Mouse (Mus musculus) heart, postnatal 4 days (tissue): ENCODE measurements around the gene Tcf23. TPM values are rescaled to one million over a fixed set of nuclear protein-coding genes. Genes with fewer than 3 reads are reported as not detected.

Experiments
- DNase-seq: peaks from one replicate; pipeline ENCODE4 v3.0.0; 2021
- total RNA-seq, 2 experiments: library from RNA; stranded (reverse); gene quantifications; 2 replicates each; pipeline ENCODE4 v1.2.3; 2021

Tcf23 gene
- total RNA-seq: under 1 TPM; 0.23 to 0.26 TPM

DNA sequence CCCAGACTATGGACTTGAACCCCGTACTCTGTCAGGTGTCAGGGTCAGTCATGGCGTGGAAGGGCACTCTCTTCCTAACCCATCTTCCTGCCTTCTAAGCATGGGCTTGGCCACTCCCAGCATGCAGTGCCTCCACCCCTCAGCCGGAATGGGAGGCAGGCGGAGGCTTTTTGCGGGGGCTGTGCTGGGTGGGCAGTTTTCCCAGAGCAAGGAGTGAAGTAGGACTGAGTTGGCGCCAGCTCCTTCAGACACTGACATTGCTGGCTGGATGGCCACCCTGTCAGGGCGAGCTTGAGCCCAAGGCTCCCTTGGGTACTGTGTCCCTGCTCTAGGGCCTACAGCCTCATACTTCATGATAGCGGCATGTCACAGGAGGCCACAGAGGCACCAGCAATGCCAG is at the start of gene Tcf23:
Tcf23 (plus strand) TSS at position 247 of the 400 bp plus-strand sequence.
- DNase-seq: peak; percentile 72

DNA sequence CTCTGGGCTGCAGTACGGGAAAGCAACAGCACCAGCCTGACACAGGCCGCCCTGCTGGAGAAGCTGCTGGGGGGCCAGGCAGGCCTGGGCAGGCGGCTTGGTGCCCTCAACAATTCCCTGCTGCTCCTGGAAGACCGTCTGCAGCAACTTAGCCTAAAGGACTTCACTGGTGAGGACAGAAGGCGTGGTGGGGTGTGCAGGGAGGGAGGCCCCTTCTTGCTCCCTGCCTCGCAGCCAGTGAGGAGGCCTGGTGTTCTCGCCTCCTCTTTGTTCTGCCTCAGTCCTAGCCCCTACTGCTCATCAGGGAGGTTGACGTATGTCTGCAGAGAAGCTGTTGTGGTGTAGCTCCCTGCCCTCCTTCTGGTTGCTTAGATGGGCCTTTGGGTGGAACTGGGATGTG is 49.8 kb upstream of the Tcf23 start:
- no peak for DNase-seq

DNA sequence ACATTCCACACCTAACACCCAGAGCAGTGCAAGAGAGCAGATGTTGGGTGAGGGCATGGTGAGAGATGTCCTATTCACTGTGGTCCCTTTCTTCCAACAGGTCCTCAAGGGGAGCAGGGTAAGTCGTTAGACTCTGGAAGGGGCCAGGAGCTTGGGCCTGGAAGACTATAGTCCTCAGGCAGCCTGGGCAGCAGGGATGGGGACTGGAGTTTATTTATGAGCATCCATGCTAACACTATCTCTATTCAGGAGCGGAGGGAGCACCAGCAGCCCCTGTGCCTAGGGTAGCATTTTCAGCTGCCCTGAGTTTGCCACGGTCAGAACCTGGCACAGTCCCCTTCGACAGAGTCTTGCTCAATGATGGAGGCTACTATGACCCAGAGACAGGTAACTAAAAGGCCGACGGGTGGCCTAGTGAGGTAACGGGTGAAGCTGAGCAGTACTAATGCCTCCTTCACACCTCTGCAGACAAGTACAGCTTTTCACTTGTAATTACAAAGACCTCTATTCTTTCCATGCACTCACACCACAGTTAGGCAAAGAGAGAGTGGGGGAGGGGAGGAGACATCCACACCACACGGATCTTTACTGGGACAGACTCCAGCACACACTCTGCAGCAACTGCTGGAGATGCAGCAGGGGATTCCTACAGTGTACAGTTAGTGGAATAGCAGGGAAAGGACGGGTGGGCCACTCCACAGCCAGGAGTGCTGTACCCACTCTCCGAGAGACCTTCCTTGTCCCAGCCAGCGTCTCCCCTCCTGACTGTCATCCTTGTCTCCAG is 48.4 kb upstream of the Tcf23 start:
- no peak for DNase-seq

DNA sequence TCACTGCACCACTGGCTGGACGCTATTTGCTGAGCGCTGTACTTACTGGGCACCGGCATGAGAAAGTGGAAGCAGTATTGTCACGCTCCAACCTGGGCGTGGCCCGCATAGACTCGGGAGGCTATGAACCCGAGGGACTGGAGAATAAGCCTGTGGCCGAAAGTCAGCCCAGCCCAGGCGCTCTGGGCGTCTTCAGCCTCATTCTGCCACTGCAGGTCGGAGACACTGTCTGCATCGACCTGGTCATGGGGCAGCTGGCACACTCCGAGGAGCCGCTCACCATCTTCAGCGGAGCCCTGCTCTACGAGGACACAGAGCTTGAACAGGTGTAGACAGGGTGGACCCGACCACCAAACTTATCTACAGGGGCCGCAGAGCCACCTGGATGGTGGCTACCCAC is 47.8 kb upstream of the Tcf23 start:
- DNase-seq: no peak

DNA sequence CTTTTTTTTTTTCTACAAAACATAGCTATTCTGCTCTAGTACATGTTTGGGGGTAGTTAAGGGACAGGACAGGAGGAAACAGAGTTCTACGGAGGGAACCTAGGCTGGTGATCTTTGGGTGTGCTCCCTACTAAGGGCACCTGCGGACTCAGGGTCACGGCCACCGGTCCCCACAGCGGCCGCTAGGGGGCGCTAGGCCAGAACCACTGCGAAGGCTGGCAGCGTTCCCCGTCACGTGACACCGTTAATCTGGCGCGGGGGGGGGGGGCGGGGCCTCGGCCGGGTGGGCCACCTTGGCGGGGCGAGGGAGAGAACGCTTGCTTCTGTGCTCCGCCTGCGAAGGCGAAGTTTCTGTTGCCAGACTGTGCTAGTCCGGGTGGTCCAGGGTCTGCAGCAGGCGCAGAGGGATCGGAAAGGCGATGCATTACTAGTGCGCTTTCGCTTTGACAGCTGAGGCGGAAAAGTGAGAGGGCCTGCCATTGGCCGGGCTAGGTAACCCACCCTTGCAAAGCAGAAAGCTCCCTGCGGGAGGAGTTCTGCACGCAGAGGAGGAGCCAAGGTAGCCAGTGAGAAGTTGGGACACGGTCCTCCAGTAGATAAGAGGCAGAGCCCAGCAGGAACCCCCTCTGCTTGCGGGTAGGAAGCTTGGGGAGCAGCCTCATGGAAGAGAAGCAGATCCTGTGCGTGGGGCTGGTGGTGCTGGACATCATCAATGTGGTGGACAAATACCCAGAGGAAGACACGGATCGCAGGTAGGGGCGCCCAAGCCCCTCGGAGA is 47.0 kb upstream of the Tcf23 start, which contains the start of gene Khk:
Khk (plus strand) TSS at position 176 of the 778 bp plus-strand sequence.
- peak; percentile 96 for DNase-seq

DNA sequence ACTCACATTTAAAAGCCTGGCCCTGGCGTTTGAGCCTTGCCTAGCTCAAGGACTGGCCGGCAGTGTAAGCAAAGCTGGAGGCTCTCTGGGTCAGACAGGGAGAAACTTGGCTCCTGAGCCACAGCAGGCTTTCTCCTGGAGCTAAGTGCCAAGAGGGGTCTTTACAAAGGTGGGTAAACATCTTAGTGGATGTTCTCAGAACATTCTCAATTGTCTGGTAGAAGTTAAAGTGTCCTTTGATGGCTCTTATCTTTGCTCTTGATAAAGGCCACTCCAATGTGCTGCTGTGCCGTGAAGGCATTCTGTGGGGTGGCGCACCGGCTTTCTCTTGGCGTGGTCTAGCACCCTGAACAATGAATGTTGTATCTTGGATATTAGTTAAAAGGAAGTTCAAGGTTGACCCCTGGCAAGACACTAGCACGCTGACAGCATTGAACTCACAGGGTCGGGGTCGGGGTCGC is 45.9 kb upstream of the Tcf23 start:
- no peak for DNase-seq

DNA sequence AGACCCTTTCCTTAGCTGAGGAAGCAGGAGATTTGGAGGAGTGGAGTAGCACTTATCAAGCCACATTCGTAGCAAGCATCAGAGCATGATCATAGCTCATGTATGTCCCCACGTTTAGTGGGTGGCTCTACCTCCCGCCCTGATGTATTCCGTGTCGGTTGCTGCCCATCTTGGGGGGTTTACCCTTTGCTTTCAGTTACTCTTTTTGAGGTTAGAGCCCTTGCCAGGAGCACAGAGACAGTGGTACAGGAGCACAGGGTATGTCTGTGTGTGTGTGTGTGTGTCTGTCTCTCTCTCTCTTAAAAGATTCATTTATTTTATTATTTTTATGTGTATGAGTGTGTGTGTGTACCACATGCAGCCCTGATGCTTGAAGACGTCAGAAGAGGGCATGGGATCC is 45.3 kb upstream of the Tcf23 start:
- no peak for DNase-seq

DNA sequence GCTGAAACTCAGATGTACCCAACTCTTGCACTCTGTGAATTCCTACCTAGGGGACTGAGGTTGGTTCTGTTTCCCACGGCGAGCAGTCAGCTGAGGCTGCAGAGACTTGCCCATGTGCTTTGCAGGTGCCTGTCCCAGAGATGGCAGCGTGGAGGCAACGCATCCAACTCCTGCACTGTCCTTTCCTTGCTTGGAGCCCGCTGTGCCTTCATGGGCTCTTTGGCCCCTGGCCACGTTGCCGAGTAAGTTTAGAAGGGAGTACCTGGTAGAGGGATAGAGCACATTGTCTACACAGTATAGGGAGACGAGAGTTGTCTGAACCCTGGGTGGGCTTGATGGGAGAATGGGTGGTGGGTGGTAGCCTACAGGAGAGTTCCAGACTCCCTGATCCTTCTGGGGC is 43.8 kb upstream of the Tcf23 start:
- no peak for DNase-seq

DNA sequence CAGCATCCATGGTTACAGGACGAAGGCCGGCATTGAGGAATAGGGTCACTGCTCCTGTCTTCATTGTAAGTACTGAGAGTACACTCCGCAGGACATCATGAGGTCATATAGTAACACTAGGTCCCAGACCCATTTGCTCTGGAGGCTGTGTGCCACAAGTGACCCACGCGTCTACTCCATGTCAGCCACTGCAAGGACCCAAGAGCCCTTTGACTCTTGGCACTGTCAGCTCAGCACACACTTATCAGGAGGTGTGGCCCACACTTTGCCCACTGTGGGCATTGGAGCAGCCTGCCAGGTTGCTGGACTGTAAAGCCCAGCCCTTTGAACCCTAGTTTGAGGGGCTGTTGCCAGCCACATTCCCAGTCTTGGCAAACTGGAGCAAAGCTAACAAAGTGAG is 43.2 kb upstream of the Tcf23 start:
- no peak for DNase-seq

DNA sequence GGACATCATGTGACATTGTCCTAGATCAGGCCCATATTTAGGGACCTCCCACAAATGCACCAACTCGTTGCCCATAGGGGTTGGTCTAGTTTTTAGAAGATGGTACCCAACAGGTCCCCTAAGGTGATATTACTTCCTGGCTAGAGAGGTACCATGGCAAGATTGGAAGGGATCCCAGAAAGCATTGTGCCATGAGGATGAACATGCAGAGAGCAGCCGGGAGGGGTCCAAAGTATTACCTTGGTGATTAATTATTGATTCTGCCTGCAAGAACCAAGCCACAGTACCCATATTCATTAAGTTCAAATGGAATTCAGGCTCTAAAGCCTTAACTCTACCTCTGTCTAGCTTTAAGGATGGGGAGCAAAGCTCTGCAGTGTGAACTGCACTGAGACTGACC is 42.4 kb upstream of the Tcf23 start:
- no peak for DNase-seq

DNA sequence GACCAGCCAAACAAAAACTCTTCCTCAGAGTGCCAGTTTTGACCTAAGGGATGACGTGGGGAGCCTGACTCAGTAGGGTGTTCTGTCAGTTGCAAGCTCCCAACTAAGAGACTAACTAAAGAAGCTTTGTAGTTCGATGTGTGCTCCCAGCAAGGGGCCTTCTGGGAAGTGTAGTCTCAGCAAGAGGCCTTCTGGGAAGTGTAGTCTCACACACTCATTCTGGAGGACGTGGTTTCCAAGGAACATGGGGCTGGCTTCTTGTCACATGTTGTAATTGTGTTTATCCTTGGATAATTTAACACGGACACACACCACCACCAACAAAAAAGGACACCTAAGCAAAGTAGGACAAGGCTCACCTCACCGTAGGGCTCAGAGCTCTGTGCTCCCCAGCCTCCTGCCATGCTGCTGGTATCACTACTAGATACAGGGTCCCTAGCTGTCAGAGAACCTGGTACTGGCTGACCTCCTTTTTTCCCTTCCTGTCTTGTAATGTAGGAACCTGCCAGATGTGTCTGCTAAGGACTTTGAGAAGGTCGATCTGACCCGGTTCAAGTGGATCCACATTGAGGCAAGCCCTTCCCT is 40.4 kb upstream of the Tcf23 start:
- peak; percentile 27 for DNase-seq

DNA sequence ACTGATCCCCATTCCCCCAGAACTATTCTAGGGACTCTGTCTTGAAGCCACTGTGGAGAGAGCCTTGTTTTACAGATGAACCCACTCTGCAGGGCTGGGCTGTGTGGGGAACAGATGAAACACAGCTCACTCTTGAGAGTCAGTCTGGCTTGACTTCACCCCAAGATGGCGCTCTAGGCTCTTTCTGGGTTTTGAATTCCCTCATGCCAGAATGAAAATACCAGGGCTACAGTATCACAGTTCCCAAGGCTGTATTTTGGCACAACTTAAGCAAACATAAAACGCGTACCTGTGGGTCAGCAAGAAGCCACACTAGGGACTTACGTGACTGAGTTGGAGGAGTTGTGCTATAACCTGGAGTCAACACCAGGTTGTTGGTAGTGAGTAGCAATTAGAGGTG is 38.3 kb upstream of the Tcf23 start:
- DNase-seq: peak; percentile 89

DNA sequence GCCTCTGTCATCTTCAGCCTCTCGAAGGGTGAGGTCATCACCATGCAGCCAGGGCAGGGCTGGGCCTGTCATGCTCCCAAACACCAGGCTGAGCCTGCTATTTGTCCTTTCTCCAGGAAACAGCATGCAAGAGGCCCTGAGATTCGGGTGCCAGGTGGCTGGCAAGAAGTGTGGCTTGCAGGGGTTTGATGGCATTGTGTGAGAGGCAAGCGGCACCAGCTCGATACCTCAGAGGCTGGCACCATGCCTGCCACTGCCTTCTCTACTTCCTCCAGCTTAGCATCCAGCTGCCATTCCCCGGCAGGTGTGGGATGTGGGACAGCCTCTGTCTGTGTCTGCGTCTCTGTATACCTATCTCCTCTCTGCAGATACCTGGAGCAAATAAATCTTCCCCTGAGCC is 37.6 kb upstream of the Tcf23 start:
- no peak for DNase-seq

DNA sequence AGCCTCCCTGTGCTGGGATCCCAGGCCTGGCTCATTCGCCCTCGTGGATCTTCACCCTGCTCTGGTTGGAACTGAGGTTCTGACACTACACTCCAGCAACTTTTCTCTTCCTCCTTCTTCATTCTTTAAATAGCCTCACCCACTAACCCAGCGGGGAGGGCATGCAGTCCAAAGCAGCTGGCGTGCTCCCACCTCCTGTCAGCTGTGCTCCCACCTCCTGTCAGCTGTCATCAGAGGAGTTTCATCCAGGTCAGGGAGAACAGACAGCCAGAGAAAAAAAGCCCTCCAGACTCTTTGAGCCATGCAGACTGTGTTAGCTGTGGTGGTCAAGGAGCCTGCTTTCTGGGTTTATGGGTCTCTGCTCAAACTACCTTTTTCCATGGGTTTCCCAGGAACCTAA is 37.1 kb upstream of the Tcf23 start:
- no peak for DNase-seq

DNA sequence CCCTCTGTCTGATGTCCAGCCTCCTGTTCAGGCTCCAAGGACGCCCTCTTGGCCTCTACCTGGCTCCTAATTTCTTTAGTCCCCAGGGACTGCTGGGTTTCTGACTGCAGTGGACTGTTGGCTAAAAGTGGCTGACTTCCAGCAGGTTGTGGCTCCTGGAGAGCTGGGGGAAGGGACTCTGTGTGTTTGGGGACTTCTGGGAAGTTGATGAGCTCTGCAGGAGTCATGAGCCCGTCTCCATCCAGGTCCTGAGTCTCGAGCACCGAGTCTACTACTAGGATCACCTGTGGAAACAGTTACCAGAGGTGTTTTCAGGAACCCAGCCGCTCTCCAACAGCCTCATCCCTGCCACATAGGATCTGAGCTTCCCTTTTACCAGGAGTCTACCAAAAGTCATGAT is 34.8 kb upstream of the Tcf23 start:
- DNase-seq: no peak

DNA sequence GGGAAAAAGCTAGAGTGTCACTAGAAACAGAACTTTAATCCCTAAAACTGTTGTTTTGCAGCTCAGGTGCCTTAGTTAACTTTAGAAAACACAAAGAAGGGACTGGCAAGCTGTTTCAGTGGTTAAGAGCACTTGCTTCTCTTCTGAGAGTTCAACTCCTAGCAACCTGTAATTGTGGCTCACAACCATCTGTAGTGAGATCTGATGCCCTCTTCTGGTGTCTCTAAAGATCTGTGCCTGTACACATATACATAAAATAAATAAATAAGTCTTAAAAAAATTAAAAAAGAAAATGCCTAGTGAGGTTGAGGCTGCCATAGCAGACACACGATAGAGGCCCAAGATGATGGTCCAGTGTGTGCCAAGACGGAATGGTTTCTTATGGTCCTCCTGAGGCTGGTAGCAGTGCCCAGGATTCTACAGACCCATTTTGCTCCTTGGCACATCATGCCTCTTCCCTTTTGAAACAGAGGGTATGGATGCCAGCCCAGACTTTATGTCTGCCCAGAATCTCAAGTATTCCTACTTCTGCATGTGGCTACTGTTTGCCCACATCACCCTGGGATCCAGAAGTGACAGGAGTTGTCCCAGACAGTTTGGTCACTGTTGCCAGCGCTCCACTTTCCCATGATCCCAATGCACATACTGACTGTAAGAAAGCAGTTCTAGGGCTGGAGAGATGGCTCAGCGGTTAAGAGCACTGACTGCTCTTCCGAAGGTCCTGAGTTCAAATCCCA is 33.6 kb upstream of the Tcf23 start:
- DNase-seq: no peak

DNA sequence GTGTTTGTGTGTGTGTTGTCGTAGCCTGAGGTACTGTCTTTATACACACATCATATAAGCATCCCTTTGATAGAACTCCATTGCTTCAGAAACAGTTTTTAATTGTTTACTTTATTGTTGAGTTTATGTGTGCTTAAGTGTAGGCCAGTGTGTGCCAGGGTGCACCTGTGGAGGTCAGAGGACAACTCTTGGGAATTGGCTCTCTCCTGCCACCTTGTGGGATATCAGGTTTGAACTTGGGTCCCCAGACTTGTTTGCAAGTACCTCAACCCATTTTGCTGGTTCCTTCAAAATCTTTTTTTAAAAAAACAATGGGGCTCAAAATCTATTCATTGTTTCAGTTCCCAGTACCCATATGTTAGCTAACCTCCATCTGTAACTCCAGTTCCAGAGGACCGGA is 25.5 kb upstream of the Tcf23 start:
- no peak for DNase-seq

DNA sequence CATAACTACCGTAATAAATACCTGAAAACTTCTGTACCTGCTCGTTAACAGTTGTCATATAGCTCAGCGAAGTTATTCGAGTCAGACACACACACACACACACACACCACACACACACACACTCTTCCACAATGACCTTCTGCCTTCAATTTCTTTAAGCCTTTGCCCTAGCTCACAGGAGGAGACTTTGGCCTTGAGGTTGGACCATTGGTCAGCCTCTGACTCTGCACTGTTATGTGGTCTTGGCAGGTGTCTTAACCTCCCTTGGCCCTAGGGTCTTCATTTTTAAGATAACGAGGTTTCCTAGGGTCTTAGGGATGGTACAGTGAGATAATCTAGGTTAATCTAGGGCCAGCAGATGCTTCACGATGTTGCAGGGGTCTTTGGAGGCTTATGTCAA is 24.1 kb upstream of the Tcf23 start:
- DNase-seq: no peak

DNA sequence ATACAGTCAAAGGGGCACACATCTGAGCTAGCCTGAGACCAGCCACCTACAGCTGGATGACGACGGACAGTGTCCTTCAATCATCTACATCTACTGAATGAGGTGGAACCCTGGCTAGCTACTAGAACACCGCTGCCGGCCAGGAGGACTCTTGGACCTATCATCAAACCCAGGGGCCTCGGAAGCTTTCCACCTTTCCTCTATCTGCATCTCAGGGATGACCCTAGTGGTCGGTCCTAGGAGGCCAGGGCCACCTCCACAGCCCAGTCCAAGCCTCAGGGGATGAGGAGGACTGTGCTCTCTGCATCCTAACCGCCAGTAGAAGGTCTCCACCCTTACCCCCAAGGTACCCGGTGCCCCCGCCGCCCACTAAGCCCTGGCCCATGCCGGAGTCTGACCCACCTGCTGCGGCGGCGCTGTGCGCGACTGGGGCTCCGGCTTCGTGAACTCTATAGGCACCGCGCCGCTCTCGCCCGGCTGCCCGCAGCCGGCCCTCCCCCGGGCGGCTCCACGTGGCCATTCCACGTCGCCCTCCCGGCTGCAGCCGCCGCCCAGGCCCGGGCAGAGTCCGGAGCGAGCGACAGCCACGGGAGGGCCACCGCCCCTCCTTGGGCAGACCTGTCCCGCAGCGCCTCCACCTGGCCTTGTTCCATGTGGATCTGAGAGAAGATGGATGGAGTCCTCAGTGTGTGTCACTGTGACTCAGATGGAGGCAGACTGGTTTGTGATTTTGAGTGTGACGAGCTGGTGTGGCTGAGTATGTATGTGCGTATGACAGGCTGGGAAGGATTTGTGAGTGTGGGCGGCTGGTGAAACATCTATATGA is 23.3 kb upstream of the Tcf23 start, which contains the start of gene Cgref1:
Cgref1 (minus strand) TSS at position 636 of the 826 bp plus-strand sequence.
- peak; percentile 73 for DNase-seq

DNA sequence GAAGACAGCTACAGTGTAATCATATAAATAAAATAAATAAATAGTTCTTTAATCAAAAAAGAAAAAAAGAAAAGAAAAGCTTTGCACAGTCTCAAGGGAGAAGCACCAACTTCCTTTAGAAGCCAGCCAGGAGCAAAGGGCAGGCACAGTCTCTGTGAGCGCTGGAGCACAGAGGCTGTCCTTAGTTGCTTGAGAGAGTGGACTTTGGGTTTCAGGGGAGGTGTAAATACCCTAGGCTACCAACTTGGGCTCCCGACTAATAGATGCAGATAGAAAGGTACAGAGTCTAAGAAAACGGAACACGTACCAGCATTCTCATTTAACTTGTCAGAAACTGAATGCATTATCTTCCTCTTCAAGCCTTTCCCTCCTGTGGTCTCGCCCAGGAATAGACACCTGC is 19.8 kb upstream of the Tcf23 start:
- no peak for DNase-seq

DNA sequence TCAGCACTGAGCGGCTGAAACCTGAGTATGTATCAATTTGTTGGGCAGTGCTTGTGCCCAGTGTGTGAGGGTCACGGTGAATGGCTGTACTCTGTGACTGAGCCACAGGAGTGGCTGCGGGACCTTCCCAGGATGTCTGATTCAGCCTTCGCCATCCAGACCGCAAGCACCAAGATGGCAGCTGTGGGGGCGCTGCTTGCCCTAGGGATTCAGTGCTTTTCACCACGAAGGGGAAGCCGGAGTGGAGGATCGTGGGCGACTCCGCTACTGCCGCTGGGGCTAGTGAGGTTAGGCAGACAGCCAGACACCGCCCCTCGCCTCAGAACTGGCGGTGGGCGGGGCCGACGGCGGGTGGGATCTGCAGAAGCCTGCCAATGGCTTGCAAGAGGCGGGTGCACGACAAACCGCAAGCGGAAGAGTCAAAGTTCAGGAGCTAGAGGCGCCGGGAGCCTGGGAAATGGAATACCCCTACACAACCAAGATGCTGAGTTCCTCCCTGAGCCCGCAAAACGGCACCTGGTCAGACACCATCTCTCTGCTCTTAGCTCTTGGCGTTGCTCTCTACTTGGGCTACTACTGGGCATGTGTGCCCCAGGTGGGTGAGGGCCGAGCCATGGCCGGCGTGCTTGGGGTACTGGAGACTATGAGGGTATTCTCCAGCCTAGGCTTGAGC is 18.7 kb upstream of the Tcf23 start:
- peak; percentile 95 for DNase-seq
